Mouse (Mus musculus): ENCODE results near the gene A830031A19Rik.

DNA sequence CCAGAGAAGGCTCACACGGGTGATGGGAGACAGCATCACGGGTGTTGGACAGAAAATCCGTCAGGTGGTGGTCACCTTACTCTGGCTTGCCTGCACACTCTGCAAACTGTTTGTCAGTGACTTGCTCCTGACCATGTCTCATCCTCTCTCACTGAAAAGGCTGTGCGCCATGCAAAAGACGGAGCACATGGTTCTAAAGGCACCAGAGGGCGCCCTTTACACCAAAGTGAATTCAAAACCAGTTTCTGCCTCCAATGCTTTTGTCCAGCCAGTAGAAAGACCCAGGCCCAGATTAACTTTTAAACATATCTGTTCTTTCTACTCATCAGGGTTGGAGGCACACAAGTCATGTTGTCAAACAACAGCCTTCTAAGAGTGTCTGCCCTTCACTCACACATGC is 22.0 kb downstream of the A830031A19Rik start:
- TF ChIP-seq CTCF (IDR thresholded peaks at IDR 0.05; ENCODE audit: low read depth, low read length) (peak; percentile 50), POLR2A (IDR thresholded peaks at IDR 0.05; ENCODE audit: insufficient read depth, low read length) (no peak), EP300 (IDR thresholded peaks at IDR 0.05; ENCODE audit: insufficient read depth, low read depth, low read length) (no peak)

All from ES-Bruce4 (cell line).